Mouse (Mus musculus) ES-E14 (cell line): ENCODE data around the gene B4galnt1. TPM values are rescaled to one million over a fixed set of nuclear protein-coding genes. Genes with fewer than 3 reads are reported as not detected.
"Not testable (repeated sequence)": the region's sequence is repeated elsewhere in the genome, so short reads cannot be mapped to it uniquely, and the experiment has no call there.

Source experiments
- DNase-seq: peaks from one replicate; pipeline ENCODE4 v3.0.0-alpha.2; 2013; ENCODE audit warnings: low read depth, low spot score
- H3K27ac ChIP-seq: 2 replicates; pipeline ENCODE4 v1.5.1; 2012; ENCODE audit warnings: low read depth, mild to moderate bottlenecking, low read length, moderate library complexity, mixed read lengths; ENCODE audit not compliant: poor library complexity, insufficient read depth, severe bottlenecking
- H3K36me3 ChIP-seq: 2 replicates; pipeline ENCODE4 v1.6.1; 2012; ENCODE audit warnings: mild to moderate bottlenecking, low read length, moderate library complexity, mixed read lengths; ENCODE audit not compliant: control insufficient read depth, poor library complexity, insufficient read depth, severe bottlenecking
- H3K4me1 ChIP-seq, 2 experiments: fragments of 150-350 bp in 1 of 2; sonication (generic) in 1 of 2; 2 replicates each; pipeline ENCODE4 v1.6.1; 2012; ENCODE audit warnings: low read length in 2 of 2, mild to moderate bottlenecking in 1 of 2, mixed read lengths in 1 of 2; ENCODE audit not compliant: control insufficient read depth in 2 of 2, insufficient read depth in 2 of 2, poor library complexity in 1 of 2
- H3K4me3 ChIP-seq, 2 experiments: fragments of 150-350 bp in 1 of 2; sonication (generic) in 1 of 2; 2 replicates each; pipeline ENCODE4 v1.5.1; 2012; ENCODE audit warnings: low read length in 2 of 2, low read depth in 1 of 2, mild to moderate bottlenecking in 1 of 2, mixed read lengths in 1 of 2; ENCODE audit not compliant: insufficient read depth in 1 of 2, poor library complexity in 1 of 2, severe bottlenecking in 1 of 2
- H3K9ac ChIP-seq: 2 replicates; pipeline ENCODE4 v1.6.1; 2012; ENCODE audit warnings: low read depth, mild to moderate bottlenecking, low read length, mixed read lengths; ENCODE audit not compliant: poor library complexity, insufficient read depth, severe bottlenecking
- H3K9me3 ChIP-seq: fragments of 150-350 bp; sonication (generic); 2 replicates; pipeline ENCODE4 v1.6.1; 2012; ENCODE audit warnings: low read depth, mild to moderate bottlenecking, low read length; ENCODE audit not compliant: control insufficient read depth, insufficient read depth
- CHD2 ChIP-seq: IDR thresholded peaks from 2 replicates; pipeline ENCODE4 v1.6.1; 2014; ENCODE audit warnings: mild to moderate bottlenecking, low read depth, low read length, inconsistent platforms
- HCFC1 ChIP-seq: IDR thresholded peaks from 2 replicates; pipeline ENCODE4 v1.6.1; 2012; ENCODE audit warnings: low read length, inconsistent platforms, borderline replicate concordance; ENCODE audit not compliant: insufficient read depth
- MAFK ChIP-seq: IDR thresholded peaks from 2 replicates; pipeline ENCODE4 v1.6.1; 2014; ENCODE audit warnings: mild to moderate bottlenecking, low read depth, low read length, inconsistent platforms; ENCODE audit not compliant: insufficient read depth
- ZC3H11A ChIP-seq: IDR thresholded peaks from 2 replicates; pipeline ENCODE4 v1.6.1; 2012; ENCODE audit warnings: low read depth, mild to moderate bottlenecking, inconsistent platforms, low read length, borderline replicate concordance
- ZNF384 ChIP-seq: IDR thresholded peaks from 2 replicates; pipeline ENCODE4 v1.6.1; 2012; ENCODE audit warnings: low read depth, low read length, inconsistent platforms
- in situ Hi-C, 2 experiments: fragments of 600-800 bp; cut with MboI; formaldehyde crosslinking; loops; one replicate each; pipeline ENCODE4 v1.15.1; 2025; ENCODE audit warnings: low sequenced_read_pairs in 2 of 2, inconsistent platforms in 1 of 2; ENCODE audit not compliant: unreplicated experiment in 2 of 2
- total RNA-seq: library from RNA; depleted of rRNA; stranded (reverse); fragments of 300-350 nt; gene quantifications from 2 replicates; pipeline ENCODE4 v1.2.3, GENCODE M21; 2012

The B4galnt1 gene
- total RNA-seq, 1 experiment: 4.5 TPM

- Histone ChIP-seq H3K36me3 (no peaks in the 10 kb centered on the region), H3K9ac (no peak overlapping the region), H3K4me1 (peaks cover 0 to 9% of the 10 kb centered on the region in 2 experiments; a peak in 1 of 4 replicates), H3K9me3 (no peaks in the 10 kb centered on the region), H3K27ac (no peak overlapping the region), H3K4me3 (no peak overlapping the region)
- TF ChIP-seq ZC3H11A (no peak), CHD2 (no peak), HCFC1 (no peak), ZNF384 (no peak), MAFK (no peak)
- in situ Hi-C loops: no loop called here
- no peak for DNase-seq
Measured at GRCm38 (mm10) chr10:127132469-127132868, 32.6 kb upstream of the B4galnt1 start.

GRCm38 (mm10) chr10:127134394-127135035, 30.5 kb upstream of the B4galnt1 start:
- H3K4me3 ChIP-seq, H3K9me3 ChIP-seq, in situ Hi-C loops, DNase-seq, H3K9ac ChIP-seq, H3K36me3 ChIP-seq, H3K4me1 ChIP-seq, H3K27ac ChIP-seq: not testable (repeated sequence)

- in situ Hi-C loops: no loop called here
- no peaks in the 10 kb centered on the region for H3K9me3 ChIP-seq
- H3K9ac ChIP-seq: no peak overlapping the region
- peaks cover 0 to 9% of the 10 kb centered on the region in 2 experiments; a peak in 1 of 4 replicates for H3K4me1 ChIP-seq
- H3K27ac ChIP-seq: no peak overlapping the region; the same call in 1 of the 2 replicates
- TF ChIP-seq ZNF384: no peak
- TF ChIP-seq CHD2: no peak
- no peak for TF ChIP-seq ZC3H11A
- no peak for TF ChIP-seq MAFK
- no peak for TF ChIP-seq HCFC1
- no peaks in the 10 kb centered on the region for H3K36me3 ChIP-seq
- H3K4me3 ChIP-seq: no peak overlapping the region
- DNase-seq: no peak
Measured at GRCm38 (mm10) chr10:127135118-127135836, 29.7 kb upstream of the B4galnt1 start.

GRCm38 (mm10) chr10:127136510-127136909, 28.5 kb upstream of the B4galnt1 start:
- Histone ChIP-seq H3K36me3 (no peaks in the 10 kb centered on the region), H3K27ac (no peak overlapping the region), H3K9ac (no peak overlapping the region), H3K4me1 (peaks cover 3 to 12% of the 10 kb centered on the region in 2 experiments; a peak in 1 of 4 replicates), H3K9me3 (no peaks in the 10 kb centered on the region), H3K4me3 (no peak overlapping the region)
- in situ Hi-C loops: no loop called here
- no peak for DNase-seq
- TF ChIP-seq HCFC1: no peak
- no peak for TF ChIP-seq CHD2
- TF ChIP-seq MAFK: no peak
- TF ChIP-seq ZNF384: no peak
- no peak for TF ChIP-seq ZC3H11A
